Mouse (Mus musculus) granulocyte monocyte progenitor cell, adult 5-6 weeks (primary cell): ENCODE results near the gene Zfp280b. TPM values are rescaled to one million over a fixed set of nuclear protein-coding genes. Genes with fewer than 3 reads are reported as not detected.
"Not testable (repeated sequence)": the region's sequence is repeated elsewhere in the genome, so short reads cannot be mapped to it uniquely, and the experiment has no call there.

Source experiments
- ATAC-seq: replicated peaks from 2 replicates; pipeline ENCODE4 v1.8.0; 2016; ENCODE audit warnings: mild to moderate bottlenecking, moderate TSS enrichment, inconsistent platforms; ENCODE audit not compliant: poor library complexity, severe bottlenecking
- total RNA-seq, 2 experiments: library from RNA; stranded (forward) in 1 of 2; stranded (reverse) in 1 of 2; fragments of 200-712, 200-1000 nt in 1 of 2; fragments of >200 nt in 1 of 2; fragmentation: Nextera tagmentation in 1 of 2; gene quantifications; 2 replicates each; pipeline ENCODE4 v1.2.3; 2014 to 2017

Gene Zfp280b
- total RNA-seq (2014; fragmentation: Nextera tagmentation) (5.7 and 25.2 TPM in 2 replicates), total RNA-seq (2017) (7.8 and 22.6 TPM in 2 replicates)

- peak; percentile 99 for ATAC-seq
These were observed at the start of gene Zfp280b for GRCm38 (mm10) chr10:76032402-76033118. Gene Zfp280b (plus strand): TSS chr10:76032650.

GRCm38 (mm10) chr10:75990430-75991042 is 41.9 kb upstream of the Zfp280b start:
- no peak for ATAC-seq

- ATAC-seq, result no peak
These were observed 38.7 kb upstream of the Zfp280b start for GRCm38 (mm10) chr10:75993616-75994240.

GRCm38 (mm10) chr10:75994531-75995210 is 37.8 kb upstream of the Zfp280b start:
- ATAC-seq, result not testable (repeated sequence)

GRCm38 (mm10) chr10:75995463-75995862 is 37.0 kb upstream of the Zfp280b start:
- ATAC-seq, result no peak

GRCm38 (mm10) chr10:75996315-75996714 is 36.1 kb upstream of the Zfp280b start:
- no peak for ATAC-seq

- ATAC-seq, result no peak
These were observed 31.3 kb upstream of the Zfp280b start for GRCm38 (mm10) chr10:76001160-76001559.

GRCm38 (mm10) chr10:76002101-76002521 is 30.3 kb upstream of the Zfp280b start:
- ATAC-seq, result no peak

GRCm38 (mm10) chr10:76002615-76003014 is 29.8 kb upstream of the Zfp280b start:
- ATAC-seq, result no peak

GRCm38 (mm10) chr10:76003221-76003620 is 29.2 kb upstream of the Zfp280b start:
- ATAC-seq, result no peak

GRCm38 (mm10) chr10:76006385-76006784 is 26.1 kb upstream of the Zfp280b start:
- ATAC-seq, result no peak

- ATAC-seq, result no peak
These were observed 22.6 kb upstream of the Zfp280b start for GRCm38 (mm10) chr10:76009812-76010211.

- no peak for ATAC-seq
These were observed 19.5 kb upstream of the Zfp280b start for GRCm38 (mm10) chr10:76012922-76013321.

GRCm38 (mm10) chr10:76016886-76017285 is 15.6 kb upstream of the Zfp280b start:
- ATAC-seq, result no peak

- ATAC-seq, result no peak
These were observed 10.7 kb upstream of the Zfp280b start for GRCm38 (mm10) chr10:76021728-76022127.

GRCm38 (mm10) chr10:76023921-76024320 is 8.5 kb upstream of the Zfp280b start:
- ATAC-seq, result no peak

- no peak for ATAC-seq
These were observed 6.8 kb upstream of the Zfp280b start for GRCm38 (mm10) chr10:76025470-76026190.

GRCm38 (mm10) chr10:76027127-76028015 is 5.1 kb upstream of the Zfp280b start:
- ATAC-seq, result no peak

GRCm38 (mm10) chr10:76028016-76028366 is 4.5 kb upstream of the Zfp280b start:
- ATAC-seq, result no peak
